Mouse (Mus musculus): ENCODE results near the gene Togaram2.
A peak's percentile ranks its signal among the peaks of the same experiment; 100 is the strongest.
"Not testable (repeated sequence)": the region's sequence is repeated elsewhere in the genome, so short reads cannot be mapped to it uniquely, and the experiment has no call there.

Gene Togaram2

GRCm38 (mm10) chr17:71673092-71673491, at the start of gene Togaram2:
Gene Togaram2 (plus strand): TSS chr17:71673261.
- DNase-seq (ENCODE audit: low read depth, low spot score): no peak

DNA sequence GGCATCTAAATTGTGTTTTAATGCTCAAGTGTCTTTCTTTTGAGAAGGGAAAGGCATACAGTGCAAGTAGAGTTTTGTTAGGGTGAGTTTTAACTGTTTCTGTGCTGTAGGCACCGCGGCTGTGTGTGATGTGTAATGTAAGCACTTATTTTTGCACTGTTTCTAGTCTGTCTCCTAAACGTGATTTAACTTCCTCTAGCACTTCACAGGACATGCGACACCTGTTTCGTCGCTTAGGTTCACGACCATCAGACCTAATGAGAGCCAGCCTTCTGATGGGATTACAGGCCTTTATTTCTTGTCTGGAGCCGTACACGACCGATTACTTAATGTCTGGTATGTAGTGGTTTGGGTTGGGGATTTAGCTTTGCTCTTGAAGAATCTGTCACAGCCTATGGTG, 41.3 kb upstream of the Togaram2 start:
- no peak for DNase-seq (ENCODE audit: low read depth, low spot score)

GRCm38 (mm10) chr17:71633350-71633749, 39.7 kb upstream of the Togaram2 start:
- no peak for DNase-seq (ENCODE audit: low read depth, low spot score)

DNA sequence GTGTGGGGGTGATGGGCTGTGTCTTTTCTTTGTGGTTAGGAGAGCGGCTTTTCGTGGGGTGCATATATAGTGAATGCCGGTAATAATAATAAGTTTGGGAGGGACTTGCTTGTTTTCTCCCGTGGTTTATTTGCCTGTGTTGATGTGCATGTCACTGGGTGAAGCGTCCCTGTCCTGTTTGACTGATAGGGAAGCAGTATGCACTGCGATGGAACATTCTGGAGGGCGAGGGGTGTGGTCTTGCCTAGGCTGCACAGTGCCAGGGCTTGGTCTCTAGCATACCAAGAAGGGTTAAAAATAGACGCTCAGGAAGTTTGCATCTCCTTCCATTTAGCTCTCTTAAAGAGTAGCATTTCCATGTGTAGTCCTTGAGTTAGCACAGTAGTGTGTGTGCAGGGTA, 36.3 kb upstream of the Togaram2 start:
- DNase-seq (ENCODE audit: low read depth, low spot score): no peak

- DNase-seq (ENCODE audit: low read depth, low spot score): no peak
These were observed 35.3 kb upstream of the Togaram2 start for GRCm38 (mm10) chr17:71637750-71638265.

- not testable (repeated sequence) for DNase-seq (ENCODE audit: low read depth, low spot score)
These were observed 34.0 kb upstream of the Togaram2 start for GRCm38 (mm10) chr17:71639056-71639455.

DNA sequence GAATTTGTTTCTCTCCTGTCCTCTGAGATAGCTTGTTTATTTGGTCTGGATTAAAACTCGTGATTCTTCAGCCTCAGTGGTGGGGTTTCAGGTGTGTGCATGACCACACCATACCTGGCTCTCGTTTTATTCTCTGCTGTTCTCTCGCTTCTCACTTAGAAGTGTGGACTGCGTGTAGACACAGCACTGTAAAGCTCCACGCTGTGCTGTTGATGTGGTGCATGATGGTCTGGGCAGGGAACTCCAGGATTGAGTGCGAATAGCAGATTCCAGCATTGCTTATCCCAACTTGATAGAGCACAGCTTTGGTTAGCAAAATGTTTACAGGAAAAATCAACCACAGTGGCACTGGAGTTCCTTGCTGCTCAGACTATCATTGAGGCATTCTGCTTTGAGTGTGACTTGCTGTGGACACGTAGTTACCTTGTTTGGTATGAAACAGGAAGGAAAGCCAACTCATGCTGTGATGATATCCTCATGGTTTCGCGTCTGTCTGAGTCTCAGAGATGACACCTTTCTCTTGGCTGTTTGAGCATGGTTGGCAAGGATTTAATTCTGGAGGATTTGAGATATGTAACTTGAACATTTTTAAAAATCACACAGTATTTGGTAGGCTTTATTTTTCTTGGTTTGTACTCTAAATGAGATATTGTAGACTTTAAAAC, 32.5 kb upstream of the Togaram2 start:
- no peak for DNase-seq (ENCODE audit: low read depth, low spot score)

GRCm38 (mm10) chr17:71642190-71642589, 30.9 kb upstream of the Togaram2 start:
- DNase-seq (ENCODE audit: low read depth, low spot score): no peak

DNA sequence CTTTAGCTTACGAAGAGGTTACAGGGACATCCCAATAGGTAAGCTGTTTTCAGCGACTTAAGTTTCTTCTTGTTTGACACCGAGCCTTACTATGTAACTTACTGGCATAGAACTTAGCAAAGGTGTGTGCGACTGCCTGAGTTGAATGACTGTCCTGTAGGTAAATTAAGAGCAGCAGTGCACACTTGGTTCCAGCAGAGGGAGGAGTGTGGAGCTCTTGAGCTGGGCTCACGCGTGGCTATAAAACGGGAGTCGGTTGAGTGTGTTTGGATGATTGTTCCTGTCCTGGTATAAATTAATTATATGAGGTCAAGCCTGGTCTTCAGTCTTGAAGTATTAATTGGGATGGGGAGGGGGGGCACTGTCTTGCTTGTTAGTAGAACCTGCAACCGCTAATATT, 23.1 kb upstream of the Togaram2 start:
- no peak for DNase-seq (ENCODE audit: low read depth, low spot score)

DNA sequence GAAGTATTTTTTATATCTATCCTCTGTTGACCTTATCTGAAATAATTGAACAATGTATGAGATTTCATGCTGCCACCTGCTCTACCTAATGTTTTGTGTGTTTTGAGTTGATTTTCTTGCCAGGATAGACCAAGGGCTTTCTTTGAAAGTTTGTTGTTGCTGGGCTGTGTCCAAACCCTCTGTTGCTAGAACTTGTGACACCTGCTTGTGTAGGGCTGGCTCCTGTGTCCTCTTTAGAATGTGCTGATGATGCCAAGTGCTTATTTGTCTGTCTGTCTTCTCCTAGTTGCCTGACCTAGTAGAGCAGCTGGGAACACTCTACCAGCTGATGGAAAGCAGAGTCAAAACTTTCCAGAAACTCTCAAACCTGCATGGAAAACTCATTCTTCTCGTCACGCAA, 20.6 kb upstream of the Togaram2 start:
- no peak for DNase-seq (ENCODE audit: low read depth, low spot score)

DNA sequence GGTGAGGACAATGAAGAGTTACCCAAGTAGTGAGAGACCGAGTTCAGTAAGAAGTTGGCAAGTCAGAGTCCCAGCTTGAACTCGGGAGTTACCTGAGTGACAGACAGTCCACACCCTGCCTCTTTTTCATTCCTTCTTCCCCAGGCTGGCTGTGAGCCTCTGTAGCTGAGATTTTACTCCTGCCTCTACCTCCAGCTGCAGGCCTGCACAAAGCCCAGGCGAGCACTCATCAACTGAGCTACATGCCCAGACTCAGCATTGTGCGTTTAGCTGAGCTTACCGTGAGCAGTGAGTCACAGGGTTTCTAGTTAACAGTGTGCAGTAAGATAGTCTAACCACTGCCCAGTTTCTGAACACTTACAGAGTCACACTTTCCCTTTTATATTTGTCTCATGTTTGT, 20.1 kb upstream of the Togaram2 start:
- DNase-seq (ENCODE audit: low read depth, low spot score): no peak

DNA sequence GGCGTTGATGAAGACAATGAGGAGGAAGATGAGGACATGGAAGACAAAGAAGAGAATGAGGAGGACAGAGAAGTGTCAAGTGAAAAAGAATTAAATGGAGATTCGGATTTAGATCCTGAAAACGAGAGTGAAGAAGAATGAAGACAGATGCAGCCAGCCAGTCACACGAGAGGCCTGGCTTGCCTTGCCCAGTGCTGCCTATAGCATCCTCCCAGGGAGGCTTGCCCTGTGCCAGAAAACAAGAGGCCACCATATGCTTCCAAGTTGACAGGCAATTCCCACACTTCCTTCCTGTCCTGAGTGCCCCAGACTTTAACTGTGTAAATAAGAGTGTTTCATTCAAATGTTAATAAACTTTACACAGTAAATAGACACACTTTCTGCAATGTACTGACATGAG, 15.5 kb upstream of the Togaram2 start:
- DNase-seq (ENCODE audit: low read depth, low spot score): no peak

DNA sequence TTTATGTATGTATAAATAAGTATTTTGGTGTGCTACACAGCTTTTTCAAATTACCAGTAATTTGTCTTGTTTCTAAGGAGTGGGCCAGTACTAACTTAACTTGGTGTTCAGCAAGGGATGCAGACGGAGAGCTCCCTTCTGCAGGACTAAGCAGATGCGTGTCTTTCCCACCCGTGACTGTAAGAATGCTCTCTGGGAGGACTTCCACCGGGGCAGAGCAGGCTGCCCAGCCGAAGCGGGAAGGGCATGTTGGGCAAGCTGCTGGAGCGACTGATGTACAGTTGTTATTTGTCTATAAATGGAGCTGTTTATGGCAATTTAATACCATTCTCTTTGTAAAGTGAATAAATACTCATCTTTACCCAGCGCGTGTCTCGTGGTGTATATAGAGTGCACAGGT, 14.4 kb upstream of the Togaram2 start:
- DNase-seq (ENCODE audit: low read depth, low spot score): no peak

DNA sequence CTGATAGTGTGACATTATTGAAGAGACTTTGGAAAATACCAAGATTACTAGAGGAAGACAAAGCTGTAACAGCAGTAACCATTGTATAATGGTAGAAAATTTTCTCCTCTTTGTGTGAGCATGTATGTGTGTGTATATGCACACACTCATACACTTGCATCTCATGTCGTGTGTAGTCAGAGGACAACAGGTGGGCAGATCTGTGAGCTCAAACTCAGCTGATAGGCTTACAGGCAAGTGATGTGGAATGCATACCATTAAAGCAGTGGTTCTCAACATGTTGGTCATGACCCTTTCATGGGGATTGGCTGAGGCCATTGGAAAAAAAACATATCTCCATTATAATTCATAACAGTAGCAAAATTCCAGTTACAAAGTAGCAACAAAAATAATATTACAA, 12.7 kb upstream of the Togaram2 start:
- DNase-seq (ENCODE audit: low read depth, low spot score): no peak

- peak; percentile 84 for DNase-seq (ENCODE audit: low read depth, low spot score)
These were observed 10.3 kb upstream of the Togaram2 start for GRCm38 (mm10) chr17:71662751-71663250.

DNA sequence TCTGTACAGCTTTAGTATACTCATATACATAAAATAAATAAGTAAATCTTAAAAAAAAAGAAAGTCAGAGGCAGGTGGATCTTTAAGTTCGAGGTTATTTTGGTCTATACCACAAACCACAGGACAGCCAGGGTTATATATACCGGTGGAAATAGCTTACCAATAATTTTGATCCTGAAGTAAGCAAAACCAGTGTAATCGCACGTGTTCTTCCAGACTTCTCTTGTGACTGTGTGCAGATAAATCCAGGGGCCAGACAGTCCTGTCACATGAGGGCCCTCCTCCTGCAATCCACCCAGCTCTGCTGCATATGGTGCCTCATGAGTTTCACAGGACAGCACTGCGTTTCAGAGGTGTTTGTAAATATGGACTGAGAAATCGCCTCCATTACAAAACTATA, 9.6 kb upstream of the Togaram2 start:
- DNase-seq (ENCODE audit: low read depth, low spot score): no peak

DNA sequence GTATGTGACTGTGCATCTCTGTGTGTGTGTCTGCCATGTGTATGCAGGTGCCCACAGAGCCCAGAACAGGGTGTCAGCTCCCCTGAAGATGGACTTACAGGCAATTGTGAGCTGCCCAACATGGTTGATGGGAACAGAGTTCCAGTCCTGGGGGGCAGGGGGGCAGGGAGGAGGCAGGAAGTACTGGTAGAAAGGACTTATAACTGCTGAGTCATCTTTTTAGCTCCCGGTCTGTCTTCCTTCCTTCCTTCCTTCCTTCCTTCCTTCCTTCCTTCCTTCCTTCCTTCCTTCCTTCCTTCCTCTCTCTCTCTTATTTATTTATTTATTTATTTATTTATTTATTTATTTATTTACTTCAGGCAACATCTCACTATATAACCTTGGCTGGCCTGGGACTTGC, 8.9 kb upstream of the Togaram2 start:
- DNase-seq (ENCODE audit: low read depth, low spot score): no peak

GRCm38 (mm10) chr17:71665201-71665600, 7.9 kb upstream of the Togaram2 start:
- DNase-seq (ENCODE audit: low read depth, low spot score): no peak

DNA sequence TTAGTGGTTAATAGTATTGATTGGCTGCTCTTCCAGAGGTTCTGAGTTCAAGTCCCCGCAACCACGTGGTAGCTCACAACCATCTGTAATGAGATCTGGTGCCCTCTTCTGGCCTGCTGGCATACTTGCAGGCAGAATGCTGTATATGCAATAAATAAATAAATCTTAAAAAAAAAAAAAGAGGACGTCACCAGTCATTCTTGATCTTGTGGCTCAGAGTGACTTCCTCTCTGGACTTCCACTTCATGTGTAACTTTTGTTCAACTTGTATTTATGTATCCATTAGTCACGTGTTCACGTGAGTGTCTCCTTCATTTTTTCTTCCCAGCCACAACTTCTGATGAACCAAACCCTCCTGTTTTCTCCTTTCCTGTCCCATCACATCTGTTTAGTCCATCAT, 3.5 kb upstream of the Togaram2 start:
- DNase-seq (ENCODE audit: low read depth, low spot score): no peak

DNA sequence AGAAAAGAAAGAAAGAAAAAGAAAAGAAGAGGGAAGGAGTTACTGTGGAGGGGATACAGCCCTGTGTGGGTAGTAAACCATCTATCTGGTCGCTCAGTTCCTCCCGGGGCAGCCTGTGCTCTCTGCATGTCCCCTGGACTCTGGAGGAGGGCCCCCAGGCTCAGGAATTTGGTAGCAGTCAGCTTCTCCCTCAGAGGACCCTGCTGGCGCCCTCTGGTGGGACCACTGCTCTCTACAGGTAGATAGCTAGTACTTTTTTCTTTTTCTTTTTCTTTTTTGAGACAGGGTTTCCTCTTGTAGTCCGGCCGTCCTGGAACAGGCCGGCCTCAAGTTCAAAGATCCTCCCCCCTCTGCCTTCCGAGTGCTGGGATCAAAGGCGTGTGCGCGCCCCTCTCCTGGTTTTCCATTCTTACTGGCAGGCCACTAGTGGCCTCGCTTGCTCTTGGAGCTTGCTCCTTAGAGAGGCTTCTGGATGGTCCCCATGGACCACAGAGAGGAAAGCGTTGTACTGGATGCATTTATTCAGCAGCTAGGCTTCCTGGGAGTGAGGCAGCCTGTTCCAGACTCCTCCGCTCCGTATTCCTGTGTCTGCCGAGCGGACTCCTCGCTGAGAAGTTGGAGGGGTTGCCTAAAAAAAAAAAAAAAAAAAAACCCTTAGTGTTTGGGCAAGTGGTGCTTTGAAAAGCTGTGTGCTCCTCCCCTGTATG, 1.1 kb upstream of the Togaram2 start:
- DNase-seq (ENCODE audit: low read depth, low spot score): peak; percentile 65

DNA sequence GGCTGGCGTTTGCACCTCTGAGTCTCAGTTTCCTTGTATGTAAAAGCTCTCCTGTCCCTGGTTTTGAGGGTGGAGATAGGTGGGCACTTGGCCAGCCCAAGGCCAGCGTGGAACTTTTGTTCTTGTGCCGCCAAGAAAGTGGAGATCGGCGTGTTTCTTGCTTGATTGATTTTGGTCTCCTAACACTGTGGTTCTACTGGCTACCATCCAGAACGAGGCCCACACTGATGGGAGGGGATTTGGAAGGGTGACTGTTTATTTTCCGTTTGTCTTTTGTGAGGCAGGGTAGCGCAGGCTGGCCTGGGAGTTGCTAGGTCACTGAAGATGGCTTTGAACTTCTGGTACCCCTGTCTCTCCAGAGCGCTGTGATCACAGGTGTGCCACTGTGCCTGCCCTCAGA, 875 bp downstream of the Togaram2 start:
- DNase-seq (ENCODE audit: low read depth, low spot score): no peak

DNA sequence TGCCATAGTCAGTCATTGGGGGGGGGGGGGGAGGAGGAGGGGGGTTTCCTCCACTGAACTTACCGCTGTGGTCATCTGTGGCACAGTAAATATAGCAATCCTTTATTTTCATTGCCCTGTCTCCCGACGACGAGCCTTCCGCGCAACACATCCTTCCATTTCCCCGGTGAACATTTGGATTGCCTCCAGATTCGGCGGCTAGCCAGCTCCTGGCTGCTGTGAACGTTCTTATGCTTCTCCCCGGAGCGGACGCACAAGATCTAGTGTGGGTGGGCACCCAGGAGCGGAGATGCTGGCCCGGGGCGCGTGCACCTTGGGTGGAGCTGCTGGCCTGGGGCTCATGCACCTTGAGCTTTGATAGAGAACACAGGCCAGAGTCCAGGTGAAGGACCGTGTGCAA, 1.8 kb downstream of the Togaram2 start:
- no peak for DNase-seq (ENCODE audit: low read depth, low spot score)

DNA sequence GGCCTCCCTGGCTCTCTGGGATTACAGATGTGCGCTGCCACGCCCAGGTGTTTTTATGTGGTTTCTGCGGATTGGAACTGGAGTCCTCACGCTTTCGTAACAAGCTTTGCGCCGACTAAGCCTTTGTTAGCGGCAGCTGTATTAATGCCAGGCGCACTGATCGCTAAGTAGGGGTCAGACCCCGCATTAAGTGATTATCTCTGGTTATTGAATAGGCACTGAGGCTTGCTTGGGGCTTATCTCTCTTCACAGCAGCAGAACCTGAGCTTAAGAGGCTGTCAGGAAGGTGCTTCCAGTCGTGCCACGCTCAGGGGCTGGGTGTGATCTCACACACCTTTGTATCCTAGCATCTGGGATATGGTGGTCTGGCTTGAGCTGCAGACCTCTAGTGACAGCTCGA, 8.6 kb downstream of the Togaram2 start:
- DNase-seq (ENCODE audit: low read depth, low spot score): no peak
